Mouse (Mus musculus) layer of hippocampus, postnatal 36 days (tissue): ENCODE data around the gene Gm20489. TPM values are rescaled to one million over a fixed set of nuclear protein-coding genes. Genes with fewer than 3 reads are reported as not detected.

Source experiments
- DNase-seq, 2 experiments: peaks; one replicate each; pipeline ENCODE4 v3.0.0; 2022
- total RNA-seq, 2 experiments: library from RNA; stranded (reverse); gene quantifications; 2 replicates each; pipeline ENCODE4 v1.2.3; 2021

Gm20489 gene
- total RNA-seq: not detected

DNA sequence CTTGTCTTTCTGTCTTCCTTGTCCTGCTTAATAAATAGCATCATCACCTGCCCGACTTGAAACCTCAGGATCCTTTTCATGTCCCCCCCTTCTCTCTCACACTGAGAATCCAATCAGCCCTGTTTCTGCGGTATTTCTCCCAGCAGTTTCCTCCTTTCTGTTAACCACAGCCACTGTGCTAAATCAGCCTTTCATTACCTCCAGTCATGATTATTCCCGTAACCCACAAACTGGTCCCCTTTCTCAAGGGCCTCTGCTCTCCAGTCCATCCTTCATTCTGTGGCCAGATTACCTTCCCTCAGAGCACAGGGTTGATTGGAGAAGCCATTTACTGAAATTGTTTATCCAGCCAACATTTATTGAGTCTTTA, at the start of gene Gm20489:
TSS of gene Gm20489 (minus strand) at position 269 of the 370 bp plus-strand sequence.
- no peak for DNase-seq

DNA sequence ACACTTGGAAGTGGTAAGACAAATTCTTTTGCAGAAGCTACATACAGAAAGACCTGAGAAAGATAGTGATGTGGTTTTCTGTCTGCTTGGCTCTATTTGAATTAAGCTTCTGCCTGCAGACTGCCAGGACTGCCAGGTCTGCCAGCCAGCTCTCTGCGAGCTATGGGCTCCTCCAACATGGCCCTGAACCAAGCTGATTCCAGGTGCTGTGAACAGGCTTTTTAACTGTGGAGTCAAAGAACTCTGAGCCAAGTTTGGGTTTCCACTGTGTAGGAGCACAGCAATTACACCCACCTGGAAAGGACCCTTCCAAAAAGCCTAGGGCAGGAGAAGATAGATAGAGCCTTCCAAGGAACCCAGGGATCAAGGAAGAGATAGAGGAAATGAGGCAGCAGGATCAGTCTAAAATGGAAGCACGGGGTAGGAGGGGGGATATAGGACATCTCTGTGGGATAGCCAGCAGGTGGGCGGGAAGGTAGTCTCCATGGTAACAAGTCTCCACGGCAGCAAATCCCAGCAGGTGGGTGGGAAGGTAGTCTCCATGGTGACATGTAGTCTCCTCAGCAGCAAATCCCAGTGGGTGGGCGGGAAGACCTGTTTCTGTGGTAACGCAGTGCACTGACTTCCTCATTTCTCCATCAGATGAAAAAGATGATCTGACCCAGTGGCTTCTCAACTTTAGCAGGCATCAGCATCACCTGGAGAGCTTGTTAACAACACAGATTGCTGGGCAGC, 45.0 kb upstream of the Gm20489 start:
- peak; percentile 75 to 80 for DNase-seq

DNA sequence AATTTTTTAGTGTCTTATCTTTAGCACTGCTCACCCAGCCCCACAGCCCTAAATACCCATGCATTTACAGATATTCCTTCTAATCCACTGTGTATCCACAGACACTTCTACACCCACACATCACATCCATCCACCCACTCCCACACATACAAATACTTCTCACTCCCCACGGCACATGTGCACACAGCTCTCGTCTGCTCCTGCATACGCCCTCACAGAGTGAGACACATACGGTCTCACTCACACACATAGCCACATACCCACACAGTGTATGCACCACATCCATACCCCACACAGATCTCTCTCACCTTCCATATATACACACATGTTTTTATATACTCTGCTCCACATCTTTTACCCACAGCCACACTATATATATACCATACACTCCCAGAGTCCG, 40.5 kb upstream of the Gm20489 start:
- no peak for DNase-seq

DNA sequence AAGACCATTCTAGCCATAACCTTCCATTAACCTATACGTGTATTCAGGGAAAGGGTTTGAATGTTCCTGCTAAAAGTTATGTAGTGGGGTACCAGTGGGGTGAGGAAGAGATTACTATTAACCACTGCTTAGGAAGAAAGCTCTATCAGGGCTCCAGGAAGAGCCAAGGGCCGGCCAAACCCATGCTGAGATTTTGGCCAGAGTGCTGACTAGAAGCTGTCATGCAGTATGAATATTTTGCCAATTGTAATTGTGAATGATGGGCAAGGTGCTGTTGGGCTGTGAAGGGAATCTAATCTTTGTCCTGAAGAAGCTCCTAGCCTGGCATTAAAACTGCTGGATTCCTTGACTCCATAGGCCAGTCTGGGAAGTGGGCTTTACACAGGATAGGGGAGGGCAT, 35.8 kb upstream of the Gm20489 start:
- DNase-seq: no peak

DNA sequence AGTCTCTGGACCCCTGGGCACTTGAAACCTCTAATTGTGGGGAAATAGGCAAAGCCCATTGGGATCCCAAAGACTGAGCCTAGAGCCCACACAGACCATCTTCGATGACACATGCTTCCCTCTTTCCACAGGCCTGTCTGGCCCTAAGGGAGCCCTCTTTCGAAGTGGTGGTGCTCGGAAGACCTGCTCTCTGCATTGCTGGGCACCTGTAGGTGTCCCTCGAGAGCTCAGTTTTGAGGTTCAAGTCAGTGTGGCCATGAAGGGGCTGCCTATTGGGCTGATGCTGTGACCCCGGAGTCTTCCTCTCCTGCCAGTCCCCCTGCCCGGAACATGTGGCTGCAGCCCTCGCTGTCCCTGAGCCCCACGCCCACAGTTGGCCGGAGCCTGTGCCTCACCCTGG, 32.8 kb upstream of the Gm20489 start:
- DNase-seq: no peak

DNA sequence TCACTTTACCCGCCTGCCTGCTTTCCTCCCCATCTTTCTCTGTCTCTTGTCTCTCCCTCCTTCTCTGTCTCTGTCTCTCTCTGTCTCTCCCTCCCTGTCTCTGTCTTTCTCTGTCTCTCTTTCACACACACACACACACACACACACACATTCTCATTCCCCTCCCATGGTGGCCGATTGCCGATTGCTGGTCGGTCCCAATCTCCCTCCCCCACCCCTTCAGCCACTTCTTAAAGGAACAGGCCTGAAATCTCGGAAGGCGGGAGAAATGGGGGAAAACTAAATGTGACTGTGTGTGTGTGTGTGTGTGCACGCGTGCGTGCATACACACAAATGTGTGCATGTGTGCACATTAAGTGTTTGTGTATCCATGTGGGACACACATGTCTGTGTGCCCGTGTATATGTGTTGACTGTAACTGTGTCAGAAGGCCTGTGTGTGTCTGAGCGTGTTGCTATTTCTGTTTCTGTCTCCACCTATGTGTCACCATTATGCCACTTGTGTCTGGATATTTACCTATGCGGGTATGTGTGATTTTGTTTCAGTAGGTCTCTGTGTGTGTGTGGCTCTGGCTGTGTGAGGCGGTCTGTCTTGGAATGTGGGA, 31.7 kb upstream of the Gm20489 start:
- DNase-seq: no peak

DNA sequence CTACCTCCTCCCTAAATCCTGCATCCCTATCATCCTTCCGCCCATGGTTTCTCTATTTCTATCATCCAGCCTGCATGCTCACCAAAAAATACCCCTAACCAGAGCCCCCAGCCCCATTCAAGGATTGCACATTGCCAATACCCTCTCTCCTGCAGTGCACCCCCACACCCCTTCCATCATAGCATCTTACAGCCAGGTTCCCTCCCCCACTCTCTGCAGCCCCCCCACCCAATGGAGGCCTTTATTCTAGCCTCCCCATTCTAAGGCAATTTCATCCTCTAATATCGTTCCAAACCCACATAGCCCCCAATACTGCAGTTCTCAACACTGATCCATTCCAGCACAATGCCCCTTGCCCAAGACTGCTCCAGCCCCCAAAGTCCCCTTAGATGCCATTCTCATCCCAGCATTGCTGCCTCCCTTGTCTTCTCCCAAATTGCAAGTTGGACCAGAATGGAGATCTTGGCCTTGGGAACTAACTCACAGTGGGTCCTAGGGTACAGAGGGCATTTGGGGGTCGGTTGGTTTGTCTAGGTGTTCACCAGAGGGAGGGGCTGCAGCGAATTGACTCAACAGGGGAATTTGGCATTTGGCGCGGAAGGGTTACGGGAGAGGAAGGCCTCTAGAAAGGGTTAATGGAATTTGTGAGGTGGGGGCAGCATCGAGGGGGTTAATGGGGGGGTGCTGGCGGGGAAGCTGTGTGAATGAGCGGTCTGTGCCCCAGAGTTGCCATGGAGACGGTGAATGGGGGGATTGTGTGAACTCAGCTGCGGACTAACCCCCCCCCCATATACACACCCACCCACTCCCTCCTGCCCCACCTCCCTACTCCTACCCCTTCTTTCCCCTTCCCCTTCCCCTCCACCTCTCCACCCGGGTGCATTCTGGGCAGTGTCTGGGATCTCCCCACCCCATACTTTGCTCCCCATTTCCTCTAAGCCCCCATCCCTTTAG, 30.9 kb upstream of the Gm20489 start:
- DNase-seq: no peak

DNA sequence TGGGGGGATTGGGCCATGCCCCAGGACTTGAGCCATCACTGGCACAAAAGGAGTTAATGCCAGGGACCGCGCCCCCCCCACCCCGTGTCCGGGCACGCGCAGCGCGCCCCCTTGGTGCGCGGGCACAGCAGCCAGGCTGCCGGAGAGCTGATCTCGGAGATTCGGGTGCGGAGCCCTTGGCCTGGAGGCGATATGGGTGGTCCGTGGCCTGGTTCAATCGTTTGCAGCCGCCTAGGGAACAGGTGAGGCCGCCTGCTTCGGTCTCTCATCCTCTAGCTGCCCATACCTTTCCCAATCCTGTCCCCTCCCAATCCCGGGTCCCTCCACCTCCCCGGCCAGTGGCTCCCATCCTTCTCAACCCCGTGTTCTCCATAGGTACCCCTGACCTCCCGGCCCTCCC, 30.2 kb upstream of the Gm20489 start, which contains the start of gene Nlgn3:
TSS of gene Nlgn3 (plus strand) at position 114 of the 400 bp plus-strand sequence.
- DNase-seq: peak; percentile 42 to 44

DNA sequence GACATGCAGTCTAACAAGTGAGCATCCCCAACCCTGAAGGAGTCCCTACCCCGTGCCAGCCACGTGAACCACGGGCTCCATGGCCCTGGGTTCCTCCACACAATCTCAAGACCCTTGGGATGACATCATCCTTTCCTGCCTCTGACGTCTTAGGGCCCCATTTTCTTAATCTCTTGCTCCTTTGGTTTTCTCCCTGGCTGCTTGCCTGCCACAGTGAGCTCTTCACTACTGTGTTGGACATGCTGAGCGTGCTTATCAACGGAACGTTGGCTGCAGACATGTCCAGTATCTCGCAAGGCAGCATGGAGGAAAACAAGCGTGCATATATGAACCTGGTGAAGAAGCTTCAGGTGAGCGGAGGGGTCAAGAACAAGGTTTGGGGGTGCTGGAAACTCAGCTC, 21.3 kb upstream of the Gm20489 start:
- no peak for DNase-seq

DNA sequence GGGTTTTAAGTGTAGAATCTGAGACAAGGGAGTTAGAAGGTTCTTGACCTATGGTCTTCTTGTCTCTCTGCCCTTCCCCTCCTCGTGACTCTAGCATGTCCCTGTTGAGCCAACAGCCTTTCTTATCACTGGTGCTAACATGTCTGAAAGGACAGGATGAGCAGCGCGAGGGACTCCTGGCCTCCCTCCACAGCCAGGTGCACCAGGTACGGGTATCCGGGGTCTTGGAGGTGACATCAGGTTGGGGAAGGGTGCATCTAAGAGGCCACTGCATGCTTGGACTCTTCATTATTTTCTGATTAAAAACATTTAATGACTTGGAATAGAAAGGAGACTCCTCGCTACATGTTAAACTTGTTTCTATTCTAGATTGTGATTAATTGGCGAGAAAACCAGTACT, 20.2 kb upstream of the Gm20489 start:
- no peak for DNase-seq

DNA sequence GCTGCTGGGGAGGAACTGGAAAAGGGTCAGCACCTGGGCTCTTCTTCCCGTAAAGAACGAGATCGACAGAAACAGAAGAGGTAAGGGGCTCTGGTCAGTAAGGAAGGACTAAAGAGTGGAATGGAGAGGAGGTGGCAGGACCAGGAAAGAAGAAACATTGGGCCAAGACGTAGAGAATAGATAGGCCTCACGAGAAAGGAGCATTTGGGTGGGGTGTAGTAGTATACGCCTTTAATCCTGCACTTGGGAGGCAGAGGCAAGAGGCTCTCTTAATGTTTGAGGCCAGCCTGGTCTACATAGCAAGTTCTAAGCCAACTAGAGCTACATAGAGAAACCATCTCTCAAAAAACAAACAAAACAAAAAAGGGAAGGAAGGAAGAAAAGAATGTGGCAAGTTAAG, 19.6 kb upstream of the Gm20489 start:
- DNase-seq: no peak

DNA sequence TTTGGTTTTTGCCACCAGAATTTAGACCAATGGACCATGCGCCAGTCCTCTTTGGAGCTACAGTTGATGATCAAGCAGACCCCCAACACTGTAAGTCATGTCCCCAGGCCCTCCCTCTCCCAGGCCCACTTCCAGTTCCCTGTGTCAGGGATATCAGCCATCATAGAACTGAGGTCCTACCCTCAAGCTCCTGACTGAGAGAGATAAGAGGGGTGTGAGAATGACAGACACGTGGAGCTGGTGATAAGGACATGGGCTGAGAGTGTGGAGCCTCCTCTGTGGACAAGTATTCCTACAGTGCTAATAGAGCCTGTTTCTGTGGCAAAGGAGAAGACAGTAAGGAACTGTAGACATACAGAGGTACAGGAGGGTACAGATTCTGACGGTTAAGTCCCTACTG, 18.7 kb upstream of the Gm20489 start:
- DNase-seq: no peak

DNA sequence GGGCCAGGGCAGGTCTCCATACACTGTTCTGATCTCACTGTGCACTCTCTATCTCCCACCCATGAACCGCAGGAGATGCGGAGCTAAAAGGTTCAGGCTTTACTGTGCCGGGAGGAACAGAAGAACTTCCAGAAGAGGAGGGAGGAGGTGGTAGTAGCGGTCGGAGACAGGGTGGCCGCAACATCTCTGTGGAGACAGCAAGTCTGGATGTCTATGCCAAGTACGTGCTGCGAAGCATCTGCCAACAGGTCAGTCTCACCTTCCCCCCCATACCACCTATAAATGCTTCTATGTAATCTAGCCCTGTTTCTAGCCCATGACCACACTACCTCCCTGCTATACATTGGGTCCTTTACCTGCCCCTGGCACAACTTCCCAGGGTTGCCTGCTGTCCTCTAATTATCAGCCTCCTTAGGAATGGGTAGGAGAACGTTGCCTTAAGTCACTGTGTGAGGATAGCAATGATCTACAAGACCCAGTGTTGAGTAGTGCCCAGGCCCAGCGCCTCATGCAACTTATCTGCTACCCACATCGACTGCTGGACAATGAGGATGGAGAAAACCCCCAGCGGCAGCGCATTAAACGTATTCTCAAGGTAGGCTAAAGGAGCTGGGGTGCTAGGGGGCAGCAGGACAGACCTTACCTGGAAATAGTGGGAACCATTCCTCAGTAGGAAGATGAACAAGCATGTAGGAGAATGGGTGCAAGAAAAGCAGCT, 17.3 kb upstream of the Gm20489 start:
- DNase-seq: no peak

DNA sequence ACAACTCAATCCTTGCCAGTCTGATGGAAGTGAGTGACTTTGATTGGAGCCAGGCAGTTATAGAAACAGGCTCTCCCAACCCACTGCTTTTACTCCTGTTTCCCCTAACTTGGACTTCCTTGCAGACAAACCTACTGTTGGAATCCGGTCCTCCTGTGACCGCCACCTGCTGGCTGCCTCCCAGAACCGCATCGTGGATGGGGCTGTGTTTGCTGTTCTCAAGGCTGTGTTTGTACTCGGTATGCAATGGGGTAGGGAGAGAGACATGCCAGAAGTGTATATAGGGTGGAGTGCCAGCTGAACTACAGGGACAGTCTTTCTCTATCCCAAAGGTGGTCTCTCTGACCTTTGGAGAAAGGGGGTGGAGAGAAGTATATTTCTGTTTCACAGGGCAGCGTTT, 16.7 kb upstream of the Gm20489 start:
- no peak for DNase-seq

DNA sequence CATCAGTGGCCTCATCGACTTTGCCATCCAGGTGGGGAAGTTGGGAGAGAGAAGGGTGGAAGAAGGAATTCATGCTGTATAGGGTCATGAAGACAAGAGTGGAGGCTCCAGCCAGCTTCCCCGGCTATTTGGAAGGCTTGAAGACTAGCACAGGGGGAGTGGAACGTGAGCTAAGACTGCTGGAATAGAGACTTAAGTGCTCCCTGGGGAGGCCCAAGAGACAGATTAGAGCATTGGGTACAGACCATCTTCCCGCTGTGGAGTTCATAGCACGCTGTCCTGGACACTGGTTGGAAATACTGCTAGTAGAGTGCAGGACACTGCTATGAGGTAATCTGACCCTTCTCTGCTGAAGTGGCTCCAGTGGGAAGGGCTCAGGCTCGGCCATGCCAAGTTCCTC, 14.0 kb upstream of the Gm20489 start:
- no peak for DNase-seq

DNA sequence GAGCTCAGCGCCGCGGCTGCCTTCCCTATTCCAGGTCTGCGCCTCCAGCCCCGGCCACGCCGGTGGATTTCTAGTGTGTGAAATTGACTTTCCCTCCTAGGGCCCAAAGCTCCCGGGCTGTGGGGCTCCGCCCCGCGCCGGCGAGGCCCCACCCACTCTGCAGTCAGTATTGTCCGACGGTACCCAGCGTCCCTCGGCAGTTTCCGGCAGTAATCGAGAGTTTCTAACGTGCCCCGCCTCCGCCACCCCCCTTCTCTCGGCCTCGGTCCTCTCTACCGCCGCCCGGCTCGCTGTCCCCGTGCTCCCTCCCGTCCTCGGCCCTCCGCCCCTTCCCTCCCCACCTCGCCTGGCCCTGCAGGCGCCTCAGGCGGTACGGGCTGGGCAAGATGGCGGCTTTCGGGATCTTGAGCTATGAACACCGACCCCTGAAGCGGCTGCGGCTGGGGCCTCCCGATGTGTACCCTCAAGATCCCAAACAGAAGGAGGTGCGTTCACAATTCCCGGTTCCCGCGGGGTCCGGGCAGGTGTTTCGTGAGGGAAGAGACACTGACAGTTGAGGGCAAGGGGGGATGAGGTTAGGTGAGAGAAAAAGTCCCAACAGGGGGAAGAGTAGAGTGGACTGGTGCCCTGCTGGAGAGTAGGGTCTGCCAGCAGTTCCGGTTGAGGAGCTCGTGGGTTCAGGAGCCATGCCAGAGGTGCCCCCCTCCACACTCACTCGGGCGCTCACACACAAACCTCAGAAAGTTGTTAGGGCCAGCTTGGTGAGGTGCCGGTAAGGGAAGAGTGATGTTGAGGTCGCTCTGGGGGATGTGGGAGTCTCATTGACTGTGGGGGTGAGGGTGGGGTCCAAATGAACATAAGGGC, 5.3 kb upstream of the Gm20489 start, which contains the start of gene Med12:
TSS of gene Med12 (plus strand) at position 156 of the 864 bp plus-strand sequence.
- peak; percentile 81 for DNase-seq

DNA sequence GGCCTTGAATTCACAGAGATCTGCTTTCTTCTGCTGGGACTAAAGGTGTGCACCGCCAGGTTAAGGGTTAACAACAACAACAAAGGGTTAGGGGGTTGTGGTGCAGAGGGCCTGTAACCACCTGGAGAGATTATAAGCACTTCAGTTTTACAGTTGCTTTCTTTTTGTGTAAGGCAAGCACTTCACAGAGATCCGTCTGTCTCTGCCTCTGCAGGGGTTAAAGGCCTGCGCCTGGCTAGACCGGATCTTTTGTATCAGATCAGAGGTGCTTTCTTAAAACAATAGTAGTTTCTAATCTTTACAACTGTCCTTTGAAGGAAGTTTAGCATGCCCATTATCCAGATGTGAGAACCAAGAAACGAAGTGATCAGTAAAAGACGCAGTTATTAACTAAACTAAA, 4.6 kb upstream of the Gm20489 start:
- no peak for DNase-seq

DNA sequence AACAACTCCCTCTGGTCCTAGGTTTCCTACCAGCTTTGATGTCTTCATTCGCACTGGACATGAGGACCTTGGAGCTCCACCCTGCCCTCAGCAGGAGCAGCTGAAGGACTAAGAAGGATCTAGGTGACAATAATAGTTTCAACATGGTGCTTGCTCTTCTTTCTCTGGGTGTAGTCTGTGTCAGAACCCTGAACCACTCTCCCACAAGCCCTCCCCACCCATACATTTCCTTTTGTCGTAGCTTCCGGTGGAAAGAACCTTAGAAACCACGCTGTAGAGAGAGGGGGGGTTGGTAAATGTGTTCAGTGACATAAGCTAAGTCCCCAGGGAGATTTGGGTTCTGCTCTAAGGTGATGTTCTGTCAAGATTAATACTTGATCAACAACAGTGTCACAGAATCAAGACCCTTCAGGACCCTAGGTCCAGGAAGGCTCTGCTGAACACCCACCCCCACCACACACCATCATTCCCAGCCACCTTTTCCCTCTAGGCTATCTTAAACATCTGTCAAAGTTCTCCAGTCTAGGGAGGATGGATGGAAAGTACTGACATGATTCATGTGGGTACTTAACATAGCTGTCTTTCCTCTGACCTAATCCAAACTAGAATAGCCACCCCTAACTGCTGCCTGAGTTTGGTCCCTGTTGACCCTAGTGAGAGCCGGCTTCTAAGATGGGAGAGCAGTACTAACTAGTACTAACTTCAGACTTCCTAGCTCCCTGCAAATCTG, 633 bp downstream of the Gm20489 start, which contains the start of gene Il2rg:
TSS of gene Il2rg (minus strand) at position 231 of the 730 bp plus-strand sequence.
- no peak for DNase-seq

DNA sequence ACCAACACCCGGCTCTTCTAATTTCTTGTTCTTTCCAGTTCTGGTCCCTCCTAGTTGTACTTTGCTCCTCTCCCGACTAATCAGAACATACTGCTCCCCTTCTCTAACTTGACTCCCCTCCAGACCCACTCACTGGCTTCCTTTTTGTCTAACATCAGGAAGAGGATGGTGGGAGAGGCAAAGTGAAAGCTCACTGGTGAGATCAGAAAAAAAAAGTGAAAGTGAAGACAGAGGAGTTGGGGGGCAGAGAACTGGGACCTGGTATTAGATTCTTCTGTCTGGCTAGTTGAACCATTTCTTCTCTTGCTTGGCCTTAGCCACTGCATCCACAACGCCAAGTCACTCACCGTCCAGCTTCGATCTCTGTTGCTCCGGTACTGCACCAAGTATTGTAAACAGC, 2.2 kb downstream of the Gm20489 start:
- no peak for DNase-seq

DNA sequence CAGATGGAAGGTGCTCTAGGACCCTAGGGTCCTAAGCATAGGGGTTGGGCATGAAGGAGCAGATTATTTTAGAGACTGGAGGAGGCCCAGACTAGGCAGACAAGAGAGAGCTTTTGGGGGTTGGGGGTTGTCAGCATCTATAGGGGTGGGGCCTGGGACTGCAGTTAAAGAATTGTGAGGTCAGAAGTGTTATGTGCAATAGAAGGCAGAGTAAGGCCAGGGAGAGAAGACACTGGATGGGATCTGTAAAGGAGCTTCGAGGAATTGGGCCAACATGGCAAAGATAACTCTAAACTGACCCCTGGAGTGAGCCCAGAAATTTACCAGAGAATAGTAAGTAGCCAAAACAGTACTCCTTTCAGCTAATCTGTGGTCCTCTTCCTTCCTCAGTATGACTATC, 4.9 kb downstream of the Gm20489 start, which contains the start of gene Gm614:
TSS of gene Gm614 (minus strand) at position 101 of the 400 bp plus-strand sequence.
- DNase-seq: no peak
